Mouse (Mus musculus): ENCODE data around the gene Nenf. TPM values are rescaled to one million over a fixed set of nuclear protein-coding genes. Genes with fewer than 3 reads are reported as not detected.

The Nenf gene
- polyA plus RNA-seq, 1 experiment from 2014 or later: 106 TPM

- H3K27ac ChIP-seq (replicated peaks): no peak overlapping the region
- 35% methylated on average over 4 of the region's 4 CpGs for WGBS
- H3K4me1 ChIP-seq: no peaks in the 10 kb centered on the region
- no peak overlapping the region for H3K9ac ChIP-seq
- no peaks in the 10 kb centered on the region for H3K27me3 ChIP-seq
- no peak for ATAC-seq (ENCODE audit: insufficient number of reproducible peaks, low FRiP score, low TSS enrichment, low read depth)
- H3K4me2 ChIP-seq (replicated peaks): no peak overlapping the region
- H3K9me3 ChIP-seq (replicated peaks): no peaks in the 10 kb centered on the region
- no peak overlapping the region for H3K4me3 ChIP-seq (replicated peaks)
- peaks cover 8% of the 10 kb centered on the region; the same call in 1 of the 2 replicates for H3K36me3 ChIP-seq
Measured at GRCm38 (mm10) chr1:191301903-191302302, 16.1 kb downstream of the Nenf start.

- no peak overlapping the region for H3K9ac ChIP-seq
- H3K4me3 ChIP-seq (replicated peaks): no peak overlapping the region
- H3K9me3 ChIP-seq (replicated peaks): no peaks in the 10 kb centered on the region
- H3K27ac ChIP-seq (replicated peaks): no peak overlapping the region
- H3K27me3 ChIP-seq: no peaks in the 10 kb centered on the region
- no peaks in the 10 kb centered on the region for H3K36me3 ChIP-seq
- H3K4me1 ChIP-seq: peaks cover 6% of the 10 kb centered on the region; the same call in 1 of the 2 replicates
- WGBS: 53% methylated on average over 11 of the region's 11 CpGs
- H3K4me2 ChIP-seq (replicated peaks): no peak overlapping the region
- no peak for ATAC-seq (ENCODE audit: insufficient number of reproducible peaks, low FRiP score, low TSS enrichment, low read depth)
Measured at GRCm38 (mm10) chr1:191299215-191299942, 18.6 kb downstream of the Nenf start.

- no peak overlapping the region for H3K27ac ChIP-seq (replicated peaks)
- peaks cover 6% of the 10 kb centered on the region; the same call in 1 of the 2 replicates for H3K4me1 ChIP-seq
- no peak overlapping the region for H3K4me3 ChIP-seq (replicated peaks)
- H3K9me3 ChIP-seq (replicated peaks): no peaks in the 10 kb centered on the region
- no peaks in the 10 kb centered on the region for H3K36me3 ChIP-seq
- no peak overlapping the region for H3K9ac ChIP-seq
- ATAC-seq (ENCODE audit: insufficient number of reproducible peaks, low FRiP score, low TSS enrichment, low read depth): no peak
- H3K4me2 ChIP-seq (replicated peaks): no peak overlapping the region
- WGBS: 84% methylated on average over 4 of the region's 4 CpGs
- no peaks in the 10 kb centered on the region for H3K27me3 ChIP-seq
Measured at GRCm38 (mm10) chr1:191298304-191298703, 19.7 kb downstream of the Nenf start.

GRCm38 (mm10) chr1:191296445-191296844 lies 21.5 kb downstream of the Nenf start:
- H3K9me3 ChIP-seq (replicated peaks): no peaks in the 10 kb centered on the region
- no peaks in the 10 kb centered on the region for H3K27me3 ChIP-seq
- H3K9ac ChIP-seq: no peak overlapping the region
- 61% methylated on average over 5 of the region's 5 CpGs for WGBS
- peaks cover 13% of the 10 kb centered on the region for H3K4me1 ChIP-seq
- H3K27ac ChIP-seq (replicated peaks): 0 out of 2 replicates have a peak overlapping the region, but pooled peaks have one; percentile 34
- H3K36me3 ChIP-seq: no peaks in the 10 kb centered on the region
- no peak overlapping the region for H3K4me2 ChIP-seq (replicated peaks)
- no peak overlapping the region for H3K4me3 ChIP-seq (replicated peaks)
- no peak for ATAC-seq (ENCODE audit: insufficient number of reproducible peaks, low FRiP score, low TSS enrichment, low read depth)

GRCm38 (mm10) chr1:191295784-191296183 lies 22.2 kb downstream of the Nenf start:
- WGBS: 41% methylated on average over 3 of the region's 3 CpGs

GRCm38 (mm10) chr1:191293996-191294795 lies 23.8 kb downstream of the Nenf start:
- Histone ChIP-seq H3K4me1 (peaks cover 13% of the 10 kb centered on the region), H3K36me3 (no peaks in the 10 kb centered on the region), H3K4me2 (replicated peaks) (no peak overlapping the region), H3K4me3 (replicated peaks) (no peak overlapping the region), H3K9ac (no peak overlapping the region), H3K27ac (replicated peaks) (no peak overlapping the region), H3K9me3 (replicated peaks) (no peaks in the 10 kb centered on the region), H3K27me3 (no peaks in the 10 kb centered on the region)
- WGBS: 53% methylated on average over 9 of the region's 9 CpGs
- no peak for ATAC-seq (ENCODE audit: insufficient number of reproducible peaks, low FRiP score, low TSS enrichment, low read depth)

More at GRCm38 (mm10) chr1:191295784-191296183, 22.2 kb downstream of the Nenf start:
- no peak for ATAC-seq (ENCODE audit: insufficient number of reproducible peaks, low FRiP score, low TSS enrichment, low read depth)
- Histone ChIP-seq H3K4me1 (peaks cover 13% of the 10 kb centered on the region), H3K36me3 (no peaks in the 10 kb centered on the region), H3K4me2 (replicated peaks) (no peak overlapping the region), H3K9me3 (replicated peaks) (no peaks in the 10 kb centered on the region), H3K4me3 (replicated peaks) (no peak overlapping the region), H3K27ac (replicated peaks) (no peak overlapping the region), H3K9ac (no peak overlapping the region), H3K27me3 (no peaks in the 10 kb centered on the region)

- Histone ChIP-seq H3K9ac (no peak overlapping the region), H3K4me1 (peaks cover 13% of the 10 kb centered on the region), H3K4me2 (replicated peaks) (no peak overlapping the region), H3K27me3 (no peaks in the 10 kb centered on the region), H3K27ac (replicated peaks) (no peak overlapping the region), H3K36me3 (no peaks in the 10 kb centered on the region), H3K9me3 (replicated peaks) (no peaks in the 10 kb centered on the region), H3K4me3 (replicated peaks) (no peak overlapping the region)
- 77% methylated on average over 2 of the region's 2 CpGs for WGBS
- ATAC-seq (ENCODE audit: insufficient number of reproducible peaks, low FRiP score, low TSS enrichment, low read depth): no peak
Measured at GRCm38 (mm10) chr1:191293051-191293450, 24.9 kb downstream of the Nenf start.

GRCm38 (mm10) chr1:191292348-191292747 lies 25.6 kb downstream of the Nenf start:
- H3K36me3 ChIP-seq: no peaks in the 10 kb centered on the region
- H3K27me3 ChIP-seq: no peaks in the 10 kb centered on the region
- 49% methylated on average over 5 of the region's 5 CpGs for WGBS
- no peaks in the 10 kb centered on the region for H3K9me3 ChIP-seq (replicated peaks)
- no peak overlapping the region for H3K4me2 ChIP-seq (replicated peaks)
- no peak overlapping the region for H3K4me3 ChIP-seq (replicated peaks)
- peaks cover 13% of the 10 kb centered on the region for H3K4me1 ChIP-seq
- no peak overlapping the region for H3K27ac ChIP-seq (replicated peaks)
- no peak overlapping the region for H3K9ac ChIP-seq
- ATAC-seq (ENCODE audit: insufficient number of reproducible peaks, low FRiP score, low TSS enrichment, low read depth): peak; percentile 65

GRCm38 (mm10) chr1:191288762-191289161 lies 29.2 kb downstream of the Nenf start:
- no peaks in the 10 kb centered on the region for H3K27me3 ChIP-seq
- no peak overlapping the region for H3K4me2 ChIP-seq (replicated peaks)
- peaks cover 8% of the 10 kb centered on the region for H3K4me1 ChIP-seq
- ATAC-seq (ENCODE audit: insufficient number of reproducible peaks, low FRiP score, low TSS enrichment, low read depth): no peak
- 37% methylated on average over 8 of the region's 8 CpGs for WGBS
- no peak overlapping the region for H3K4me3 ChIP-seq (replicated peaks)
- no peaks in the 10 kb centered on the region for H3K9me3 ChIP-seq (replicated peaks)
- no peak overlapping the region for H3K9ac ChIP-seq
- no peaks in the 10 kb centered on the region for H3K36me3 ChIP-seq
- no peak overlapping the region for H3K27ac ChIP-seq (replicated peaks)

- no peaks in the 10 kb centered on the region for H3K27me3 ChIP-seq
- H3K4me3 ChIP-seq (replicated peaks): no peak overlapping the region
- H3K9ac ChIP-seq: no peak overlapping the region
- no peak overlapping the region for H3K27ac ChIP-seq (replicated peaks)
- H3K4me2 ChIP-seq (replicated peaks): no peak overlapping the region
- WGBS: 88% methylated on average over 8 of the region's 8 CpGs
- no peaks in the 10 kb centered on the region for H3K36me3 ChIP-seq
- H3K4me1 ChIP-seq: no peaks in the 10 kb centered on the region
- H3K9me3 ChIP-seq (replicated peaks): no peaks in the 10 kb centered on the region
- no peak for ATAC-seq (ENCODE audit: insufficient number of reproducible peaks, low FRiP score, low TSS enrichment, low read depth)
Measured at GRCm38 (mm10) chr1:191284502-191284901, 33.5 kb downstream of the Nenf start.

GRCm38 (mm10) chr1:191283110-191284040 lies 34.6 kb downstream of the Nenf start:
- Histone ChIP-seq H3K27ac (replicated peaks) (no peak overlapping the region), H3K4me2 (replicated peaks) (no peak overlapping the region), H3K9me3 (replicated peaks) (no peaks in the 10 kb centered on the region), H3K27me3 (no peaks in the 10 kb centered on the region), H3K4me3 (replicated peaks) (no peak overlapping the region), H3K9ac (no peak overlapping the region), H3K4me1 (no peaks in the 10 kb centered on the region), H3K36me3 (no peaks in the 10 kb centered on the region)
- 69% methylated on average over 13 of the region's 13 CpGs for WGBS
- 0 out of 2 replicates have a peak, but pooled peaks have one; percentile 24 for ATAC-seq (ENCODE audit: insufficient number of reproducible peaks, low FRiP score, low TSS enrichment, low read depth)

Data from embryonic facial prominence, embryonic 15.5 days (tissue).